Mouse (Mus musculus) adrenal gland, postnatal 4 days (tissue): Measurements from ENCODE around the gene Apol7a. TPM values are rescaled to one million over a fixed set of nuclear protein-coding genes. Genes with fewer than 3 reads are reported as not detected.
"Not testable (repeated sequence)": the region's sequence is repeated elsewhere in the genome, so short reads cannot be mapped to it uniquely, and the experiment has no call there.

Experiments
- DNase-seq, 2 experiments: peaks; one replicate each; pipeline ENCODE4 v3.0.0; 2021 to 2022; ENCODE audit warnings: low spot score in 2 of 2, mixed read lengths in 2 of 2
- long read RNA-seq, 2 experiments: library from polyadenylated mRNA; stranded (forward); transcript quantifications; one replicate each; pipeline ENCODE4 v2.0.0; 2021
- total RNA-seq, 2 experiments: library from RNA; stranded (reverse); gene quantifications; 2 replicates each; pipeline ENCODE4 v1.2.3; 2021

Apol7a gene
- 1 to 10 TPM in 1 of 2 experiments, not detected in 1; 2.5 TPM for total RNA-seq
- long read RNA-seq, experiment 1, partial matches to known transcripts = 0 of 3 reads
- long read RNA-seq, experiment 1, other reads (novel, unspliced or antisense) = 0 of 3 reads
- long read RNA-seq, experiment 2 = 0 reads

GRCm38 (mm10) chr15:77399027-77399426, at the start of gene Apol7a:
Gene Apol7a, minus strand, starts transcription at chr15:77399110.
- DNase-seq = not testable (repeated sequence)

GRCm38 (mm10) chr15:77447392-77447791, 48.5 kb upstream of the Apol7a start, which contains the start of gene Apol7b:
Gene Apol7b, minus strand, starts transcription at chr15:77447492.
- DNase-seq = not testable (repeated sequence)

GRCm38 (mm10) chr15:77445668-77446067, 46.8 kb upstream of the Apol7a start:
- not testable (repeated sequence) for DNase-seq

GRCm38 (mm10) chr15:77444746-77445145, 45.8 kb upstream of the Apol7a start:
- DNase-seq = not testable (repeated sequence)

GRCm38 (mm10) chr15:77428690-77429448, 30.0 kb upstream of the Apol7a start:
- not testable (repeated sequence) for DNase-seq

- not testable (repeated sequence) for DNase-seq
These were observed 24.0 kb upstream of the Apol7a start for GRCm38 (mm10) chr15:77422925-77423324.

- not testable (repeated sequence) for DNase-seq
These were observed 20.7 kb upstream of the Apol7a start for GRCm38 (mm10) chr15:77419657-77420056.

GRCm38 (mm10) chr15:77416655-77417333, 17.9 kb upstream of the Apol7a start:
- DNase-seq = not testable (repeated sequence)

GRCm38 (mm10) chr15:77415653-77416052, 16.7 kb upstream of the Apol7a start:
- not testable (repeated sequence) for DNase-seq

- DNase-seq = not testable (repeated sequence)
These were observed 13.8 kb upstream of the Apol7a start for GRCm38 (mm10) chr15:77412695-77413094.

- DNase-seq = not testable (repeated sequence)
These were observed 12.1 kb upstream of the Apol7a start, which contains the start of gene Apol9a for GRCm38 (mm10) chr15:77411035-77411434. Gene Apol9a, minus strand, starts transcription at chr15:77411135.

- not testable (repeated sequence) for DNase-seq
These were observed 7.5 kb upstream of the Apol7a start for GRCm38 (mm10) chr15:77406370-77406769.

GRCm38 (mm10) chr15:77397450-77398132, 1.3 kb downstream of the Apol7a start:
- DNase-seq = not testable (repeated sequence)

- DNase-seq = not testable (repeated sequence)
These were observed 5.1 kb downstream of the Apol7a start for GRCm38 (mm10) chr15:77393832-77394231.

GRCm38 (mm10) chr15:77387462-77387861, 11.4 kb downstream of the Apol7a start:
- DNase-seq = no peak

GRCm38 (mm10) chr15:77384340-77385030, 14.4 kb downstream of the Apol7a start:
- DNase-seq = no peak

- no peak for DNase-seq
These were observed 16.0 kb downstream of the Apol7a start for GRCm38 (mm10) chr15:77382880-77383279.

- DNase-seq = no peak
These were observed 16.5 kb downstream of the Apol7a start for GRCm38 (mm10) chr15:77382271-77382850.

GRCm38 (mm10) chr15:77381481-77381880, 17.4 kb downstream of the Apol7a start:
- no peak for DNase-seq

- no peak for DNase-seq
These were observed 19.0 kb downstream of the Apol7a start for GRCm38 (mm10) chr15:77379921-77380320.
